Mouse (Mus musculus): ENCODE results near the gene Defa17. TPM values are rescaled to one million over a fixed set of nuclear protein-coding genes. Genes with fewer than 3 reads are reported as not detected.
"Not testable (repeated sequence)": the region's sequence is repeated elsewhere in the genome, so short reads cannot be mapped to it uniquely, and the experiment has no call there.

The Defa17 gene
- not detected in 2 replicates for polyA plus RNA-seq (2015; fragmentation: Nextera tagmentation; extraction: Ambion mirVana)

GRCm38 (mm10) chr8:21655480-21655879 is at the start of gene Defa17:
Gene Defa17 (plus strand): TSS chr8:21655780.
- not testable (repeated sequence) for H3K9ac ChIP-seq; ATAC-seq (ENCODE audit: low read depth); H3K36me3 ChIP-seq; H3K27ac ChIP-seq (replicated peaks); H3K4me1 ChIP-seq (replicated peaks); H3K27me3 ChIP-seq; H3K9me3 ChIP-seq; H3K4me2 ChIP-seq; H3K4me3 ChIP-seq
- WGBS: 88% methylated on average over 1 of the region's 2 CpGs

GRCm38 (mm10) chr8:21617883-21618282 is 37.7 kb upstream of the Defa17 start, which contains the start of gene Defa26:
Gene Defa26 (plus strand): TSS chr8:21618183.
- not testable (repeated sequence) for H3K4me1 ChIP-seq (replicated peaks); H3K27ac ChIP-seq (replicated peaks); H3K9me3 ChIP-seq; H3K9ac ChIP-seq; H3K4me3 ChIP-seq; H3K36me3 ChIP-seq; H3K27me3 ChIP-seq; H3K4me2 ChIP-seq; ATAC-seq (ENCODE audit: low read depth)
- 78% methylated on average over 1 of the region's 1 CpGs for WGBS

- not testable (repeated sequence) for H3K4me3 ChIP-seq; ATAC-seq (ENCODE audit: low read depth); H3K4me1 ChIP-seq (replicated peaks); H3K27ac ChIP-seq (replicated peaks); H3K4me2 ChIP-seq; H3K9me3 ChIP-seq; H3K27me3 ChIP-seq; H3K9ac ChIP-seq; H3K36me3 ChIP-seq
- 82% methylated on average over 1 of the region's 1 CpGs for WGBS
Measured at GRCm38 (mm10) chr8:21665497-21665896, 9.9 kb downstream of the Defa17 start, which contains the start of gene Defa34. Gene Defa34 (plus strand): TSS chr8:21665797.

GRCm38 (mm10) chr8:21703545-21703944 is 48.0 kb downstream of the Defa17 start, which contains the start of gene AY761184:
Gene AY761184 (minus strand): TSS chr8:21703645.
- not testable (repeated sequence) for H3K4me3 ChIP-seq; H3K9me3 ChIP-seq; H3K4me2 ChIP-seq; H3K9ac ChIP-seq; ATAC-seq (ENCODE audit: low read depth); H3K4me1 ChIP-seq (replicated peaks); H3K27me3 ChIP-seq; H3K27ac ChIP-seq (replicated peaks); H3K36me3 ChIP-seq
- WGBS: 75% methylated on average over 2 of the region's 2 CpGs

Other genes with a start within 250 kb of the Defa17 start
- gene Defa36, start 228.4 kb upstream of the Defa17 start, polyA plus RNA-seq (2015; fragmentation: Nextera tagmentation; extraction: Ambion mirVana): not detected in 2 replicates
- gene Gm7849, start 199.2 kb upstream of the Defa17 start, polyA plus RNA-seq (2015; fragmentation: Nextera tagmentation; extraction: Ambion mirVana): not detected in 2 replicates
- not detected in 2 replicates for gene Defa20, start 146.5 kb upstream of the Defa17 start, polyA plus RNA-seq (2015; fragmentation: Nextera tagmentation; extraction: Ambion mirVana)
- gene Defa32, start 126.7 kb upstream of the Defa17 start, polyA plus RNA-seq (2015; fragmentation: Nextera tagmentation; extraction: Ambion mirVana): not detected in 2 replicates
- gene Defa37, start 90.4 kb upstream of the Defa17 start, polyA plus RNA-seq (2015; fragmentation: Nextera tagmentation; extraction: Ambion mirVana): not detected in 2 replicates
- gene Defa28, start 72.8 kb upstream of the Defa17 start, polyA plus RNA-seq (2015; fragmentation: Nextera tagmentation; extraction: Ambion mirVana): not detected in 2 replicates
- gene Gm7861, start 61.3 kb upstream of the Defa17 start, polyA plus RNA-seq (2015; fragmentation: Nextera tagmentation; extraction: Ambion mirVana): not detected in 2 replicates
- gene Defa26, start 37.6 kb upstream of the Defa17 start, polyA plus RNA-seq (2015; fragmentation: Nextera tagmentation; extraction: Ambion mirVana): not detected in 2 replicates
- gene Defa34, start 10.0 kb downstream of the Defa17 start, polyA plus RNA-seq (2015; fragmentation: Nextera tagmentation; extraction: Ambion mirVana): not detected in 2 replicates
- gene AY761184, start 47.9 kb downstream of the Defa17 start, polyA plus RNA-seq (2015; fragmentation: Nextera tagmentation; extraction: Ambion mirVana): not detected in 2 replicates
- not detected in 2 replicates for gene Defa24, start 78.7 kb downstream of the Defa17 start, polyA plus RNA-seq (2015; fragmentation: Nextera tagmentation; extraction: Ambion mirVana)
- not detected in 2 replicates for gene Defb50, start 167.8 kb downstream of the Defa17 start, polyA plus RNA-seq (2015; fragmentation: Nextera tagmentation; extraction: Ambion mirVana)
- gene Defb2, start 184.1 kb downstream of the Defa17 start, polyA plus RNA-seq (2015; fragmentation: Nextera tagmentation; extraction: Ambion mirVana): not detected in 2 replicates
- not detected in 2 replicates for gene Defb10, start 203.1 kb downstream of the Defa17 start, polyA plus RNA-seq (2015; fragmentation: Nextera tagmentation; extraction: Ambion mirVana)
- gene Defb9, start 229.6 kb downstream of the Defa17 start, polyA plus RNA-seq (2015; fragmentation: Nextera tagmentation; extraction: Ambion mirVana): not detected in 2 replicates